Mouse (Mus musculus): ENCODE data around the gene Ntrk3. TPM values are rescaled to one million over a fixed set of nuclear protein-coding genes. Genes with fewer than 3 reads are reported as not detected.

Gene Ntrk3
- polyA plus RNA-seq, 1 experiment from 2014 or later: 23.6 TPM

GRCm38 (mm10) chr7:78753752-78754457 lies 16.1 kb upstream of the Ntrk3 start:
- Histone ChIP-seq H3K4me2 (no peak overlapping the region), H3K36me3 (no peaks in the 10 kb centered on the region), H3K9ac (no peak overlapping the region), H3K4me1 (replicated peaks) (no peaks in the 10 kb centered on the region), H3K27me3 (no peaks in the 10 kb centered on the region), H3K4me3 (no peak overlapping the region), H3K9me3 (no peaks in the 10 kb centered on the region), H3K27ac (replicated peaks) (no peak overlapping the region)
- no peak for ATAC-seq (ENCODE audit: low read depth)
- 75% methylated on average over 7 of the region's 7 CpGs for WGBS

DNA sequence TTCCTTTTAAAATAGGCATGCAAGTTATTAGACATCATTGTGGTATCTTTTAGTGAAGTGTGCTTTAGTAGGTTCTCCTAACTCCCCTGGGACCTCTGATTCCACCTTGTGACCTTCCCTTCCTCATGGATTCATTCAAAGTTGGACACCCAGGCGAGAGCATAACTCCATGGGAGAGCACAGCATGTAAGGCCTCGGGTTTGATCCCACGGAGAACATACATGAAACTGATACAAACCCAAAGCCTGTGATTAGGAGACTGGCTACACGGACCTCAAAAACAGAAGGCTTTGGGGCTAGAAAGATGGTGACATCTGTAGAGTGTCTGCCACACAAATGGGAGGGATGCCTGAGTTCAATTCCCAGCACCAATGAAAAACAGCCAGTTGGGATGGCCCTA lies 15.1 kb upstream of the Ntrk3 start:
- WGBS: 90% methylated on average over 4 of the region's 4 CpGs
- no peaks in the 10 kb centered on the region for H3K9me3 ChIP-seq
- H3K36me3 ChIP-seq: no peaks in the 10 kb centered on the region
- no peaks in the 10 kb centered on the region for H3K4me1 ChIP-seq (replicated peaks)
- H3K9ac ChIP-seq: no peak overlapping the region
- no peak overlapping the region for H3K4me3 ChIP-seq
- H3K27me3 ChIP-seq: no peaks in the 10 kb centered on the region
- no peak overlapping the region for H3K4me2 ChIP-seq
- ATAC-seq (ENCODE audit: low read depth): no peak
- H3K27ac ChIP-seq (replicated peaks): no peak overlapping the region

DNA sequence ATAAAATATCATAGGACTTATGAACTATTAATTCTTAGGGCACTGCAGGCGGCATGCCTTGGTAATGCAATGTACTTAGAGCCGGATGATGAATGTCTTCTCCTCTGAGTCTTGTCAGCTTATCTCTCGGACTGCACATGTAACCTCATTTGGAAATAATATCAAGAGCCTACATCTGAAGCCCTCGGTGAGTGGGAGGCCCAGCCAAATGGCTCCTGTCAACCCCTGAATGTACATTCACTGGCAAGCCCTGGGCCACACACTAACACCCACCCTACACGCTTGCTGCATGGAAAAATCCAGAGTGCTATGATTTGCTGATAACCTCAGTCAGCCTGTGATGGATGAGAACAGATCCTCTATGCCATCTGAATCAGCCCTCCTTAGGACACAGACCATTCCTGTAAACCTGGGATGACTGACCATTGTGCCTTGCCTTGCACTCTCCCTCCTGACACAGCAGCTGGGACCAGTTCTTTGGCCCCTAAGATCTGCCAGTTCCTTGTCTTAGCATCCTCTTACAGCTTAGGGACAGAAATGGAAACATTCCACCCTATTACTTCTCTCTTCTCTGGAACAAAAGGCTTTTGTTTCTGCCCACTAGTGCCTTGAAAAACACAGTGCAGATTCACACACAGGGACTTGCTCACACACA lies 6.0 kb upstream of the Ntrk3 start:
- no peak overlapping the region for H3K27ac ChIP-seq (replicated peaks)
- 75% methylated on average over 5 of the region's 5 CpGs for WGBS
- no peaks in the 10 kb centered on the region for H3K27me3 ChIP-seq
- H3K36me3 ChIP-seq: no peaks in the 10 kb centered on the region
- H3K4me2 ChIP-seq: no peak overlapping the region
- no peaks in the 10 kb centered on the region for H3K9me3 ChIP-seq
- no peak overlapping the region for H3K9ac ChIP-seq
- no peak overlapping the region for H3K4me3 ChIP-seq
- ATAC-seq (ENCODE audit: low read depth): no peak
- no peaks in the 10 kb centered on the region for H3K4me1 ChIP-seq (replicated peaks)

- Histone ChIP-seq H3K9me3 (no peaks in the 10 kb centered on the region), H3K4me1 (replicated peaks) (no peaks in the 10 kb centered on the region), H3K27me3 (no peaks in the 10 kb centered on the region), H3K36me3 (no peaks in the 10 kb centered on the region), H3K4me3 (no peak overlapping the region), H3K27ac (replicated peaks) (no peak overlapping the region), H3K9ac (no peak overlapping the region), H3K4me2 (no peak overlapping the region)
- no peak for ATAC-seq (ENCODE audit: low read depth)
- WGBS: 65% methylated on average over 8 of the region's 8 CpGs
These were observed 1.7 kb upstream of the Ntrk3 start for GRCm38 (mm10) chr7:78739351-78740000.

- no peak for ATAC-seq (ENCODE audit: low read depth)
- Histone ChIP-seq H3K4me1 (replicated peaks) (no peaks in the 10 kb centered on the region), H3K4me2 (no peak overlapping the region), H3K27me3 (no peaks in the 10 kb centered on the region), H3K27ac (replicated peaks) (no peak overlapping the region), H3K36me3 (no peaks in the 10 kb centered on the region), H3K9ac (no peak overlapping the region), H3K9me3 (no peaks in the 10 kb centered on the region), H3K4me3 (no peak overlapping the region)
- WGBS: 95% methylated on average over 6 of the region's 6 CpGs
These were observed 616 bp downstream of the Ntrk3 start for GRCm38 (mm10) chr7:78737196-78737595.

DNA sequence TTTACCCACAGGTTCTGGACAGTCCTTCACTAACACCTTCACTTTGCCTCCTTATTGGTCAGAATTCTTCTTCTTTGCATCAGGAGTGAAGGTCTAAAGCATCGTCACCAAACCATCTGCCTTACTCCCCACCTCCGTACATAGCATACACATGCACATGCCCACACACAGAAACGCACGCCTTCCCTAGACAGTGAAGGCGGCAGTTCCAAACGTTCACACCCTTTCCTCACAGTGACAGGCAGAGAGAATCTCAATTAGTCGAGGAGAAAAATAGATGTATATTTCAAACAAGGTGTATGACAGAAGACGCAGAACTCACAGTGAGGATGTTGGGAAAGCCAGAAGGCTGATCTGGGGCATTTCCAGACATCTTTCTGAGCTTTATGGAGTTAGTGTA lies 6.4 kb downstream of the Ntrk3 start:
- H3K9ac ChIP-seq: no peak overlapping the region
- H3K4me3 ChIP-seq: no peak overlapping the region
- H3K4me2 ChIP-seq: no peak overlapping the region
- no peaks in the 10 kb centered on the region for H3K27me3 ChIP-seq
- H3K9me3 ChIP-seq: no peaks in the 10 kb centered on the region
- ATAC-seq (ENCODE audit: low read depth): no peak
- 83% methylated on average over 8 of the region's 8 CpGs for WGBS
- H3K4me1 ChIP-seq (replicated peaks): no peaks in the 10 kb centered on the region
- no peak overlapping the region for H3K27ac ChIP-seq (replicated peaks)
- no peaks in the 10 kb centered on the region for H3K36me3 ChIP-seq

DNA sequence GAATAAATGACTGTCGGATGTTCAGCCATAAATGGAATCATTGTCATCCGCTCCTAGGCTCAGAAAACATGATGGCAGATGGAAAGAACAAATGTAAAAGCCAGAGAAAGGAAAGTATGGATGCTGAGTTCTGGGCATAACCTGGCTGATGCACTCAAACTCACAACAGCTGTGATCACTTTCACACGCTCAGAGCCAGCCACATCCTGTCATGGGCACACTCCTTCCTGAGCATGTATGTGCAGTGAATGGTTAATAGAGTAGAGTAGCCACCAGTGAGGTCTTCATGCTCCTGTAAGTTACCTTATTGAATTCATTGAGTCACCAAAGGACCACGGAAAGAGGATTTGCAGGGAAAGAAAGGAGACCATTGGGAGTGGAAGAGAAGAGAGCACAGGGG lies 13.2 kb downstream of the Ntrk3 start:
- no peak overlapping the region for H3K9ac ChIP-seq
- 66% methylated on average over 4 of the region's 4 CpGs for WGBS
- no peak for ATAC-seq (ENCODE audit: low read depth)
- H3K27me3 ChIP-seq: no peaks in the 10 kb centered on the region
- H3K4me1 ChIP-seq (replicated peaks): no peaks in the 10 kb centered on the region
- H3K4me2 ChIP-seq: no peak overlapping the region
- H3K27ac ChIP-seq (replicated peaks): no peak overlapping the region
- no peaks in the 10 kb centered on the region for H3K36me3 ChIP-seq
- no peaks in the 10 kb centered on the region for H3K9me3 ChIP-seq
- no peak overlapping the region for H3K4me3 ChIP-seq

DNA sequence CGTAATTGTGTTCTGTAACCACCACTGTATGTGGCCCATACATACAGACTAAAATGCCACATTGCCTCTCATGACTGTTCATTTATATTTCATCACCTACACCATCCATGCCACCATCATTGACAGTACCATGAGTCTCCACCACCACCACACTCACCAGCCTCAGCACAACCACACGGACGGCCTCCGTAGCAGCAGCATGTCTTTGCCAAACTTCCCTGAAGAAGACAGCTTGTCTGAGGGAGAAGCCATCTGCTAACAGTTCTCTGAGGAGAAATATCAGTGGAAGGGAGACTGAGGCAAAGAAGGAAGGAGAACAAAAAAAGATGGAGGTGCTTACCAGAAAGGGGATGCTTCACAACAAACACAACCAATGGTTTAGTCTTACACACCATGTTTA lies 15.8 kb downstream of the Ntrk3 start:
- Histone ChIP-seq H3K27me3 (no peaks in the 10 kb centered on the region), H3K4me3 (no peak overlapping the region), H3K9ac (no peak overlapping the region), H3K27ac (replicated peaks) (no peak overlapping the region), H3K36me3 (no peaks in the 10 kb centered on the region), H3K4me1 (replicated peaks) (no peaks in the 10 kb centered on the region), H3K9me3 (no peaks in the 10 kb centered on the region), H3K4me2 (no peak overlapping the region)
- no peak for ATAC-seq (ENCODE audit: low read depth)
- WGBS: 95% methylated on average over 4 of the region's 4 CpGs

DNA sequence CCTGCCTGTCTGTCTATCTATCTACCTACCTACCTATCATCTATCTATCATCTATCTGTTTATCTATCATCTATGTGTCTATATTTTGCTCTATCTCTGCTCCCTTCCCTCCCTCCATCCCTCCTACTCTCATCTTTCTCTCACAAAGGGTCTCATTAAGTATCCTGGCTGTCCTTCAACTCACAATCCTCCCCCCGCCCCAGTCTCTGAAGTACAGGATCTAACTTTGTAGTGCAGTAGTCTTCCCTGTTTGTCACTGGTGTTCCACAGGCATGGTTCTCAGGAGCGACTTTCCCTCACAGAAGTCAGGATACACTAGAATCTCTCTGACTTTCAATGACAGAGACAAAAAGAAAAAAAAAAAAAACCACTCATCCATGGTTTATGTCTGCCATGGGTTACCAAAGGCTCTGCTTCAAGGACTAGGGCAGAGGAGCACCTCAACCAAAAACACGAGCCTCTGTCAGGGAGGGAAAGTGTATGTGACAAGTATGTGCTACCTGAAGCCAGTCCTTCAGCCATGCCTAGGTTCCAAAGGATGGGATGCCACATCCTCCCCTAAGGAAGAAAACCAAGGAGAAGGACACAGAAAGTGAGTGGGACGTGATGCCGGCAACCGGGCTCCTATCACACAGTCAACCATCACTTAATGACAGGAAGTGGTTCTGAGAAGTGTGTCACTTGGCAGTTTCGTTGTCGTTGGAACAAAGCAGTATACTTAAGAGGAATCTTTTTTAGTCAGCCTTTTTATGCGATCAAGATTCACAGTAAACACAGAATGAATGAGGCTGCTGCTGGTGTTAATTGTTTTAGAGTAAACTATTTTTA lies 16.6 kb downstream of the Ntrk3 start:
- Histone ChIP-seq H3K9me3 (no peaks in the 10 kb centered on the region), H3K9ac (no peak overlapping the region), H3K27ac (replicated peaks) (no peak overlapping the region), H3K4me2 (no peak overlapping the region), H3K27me3 (no peaks in the 10 kb centered on the region), H3K4me1 (replicated peaks) (no peaks in the 10 kb centered on the region), H3K4me3 (no peak overlapping the region), H3K36me3 (no peaks in the 10 kb centered on the region)
- 91% methylated on average over 9 of the region's 9 CpGs for WGBS
- ATAC-seq (ENCODE audit: low read depth): no peak

DNA sequence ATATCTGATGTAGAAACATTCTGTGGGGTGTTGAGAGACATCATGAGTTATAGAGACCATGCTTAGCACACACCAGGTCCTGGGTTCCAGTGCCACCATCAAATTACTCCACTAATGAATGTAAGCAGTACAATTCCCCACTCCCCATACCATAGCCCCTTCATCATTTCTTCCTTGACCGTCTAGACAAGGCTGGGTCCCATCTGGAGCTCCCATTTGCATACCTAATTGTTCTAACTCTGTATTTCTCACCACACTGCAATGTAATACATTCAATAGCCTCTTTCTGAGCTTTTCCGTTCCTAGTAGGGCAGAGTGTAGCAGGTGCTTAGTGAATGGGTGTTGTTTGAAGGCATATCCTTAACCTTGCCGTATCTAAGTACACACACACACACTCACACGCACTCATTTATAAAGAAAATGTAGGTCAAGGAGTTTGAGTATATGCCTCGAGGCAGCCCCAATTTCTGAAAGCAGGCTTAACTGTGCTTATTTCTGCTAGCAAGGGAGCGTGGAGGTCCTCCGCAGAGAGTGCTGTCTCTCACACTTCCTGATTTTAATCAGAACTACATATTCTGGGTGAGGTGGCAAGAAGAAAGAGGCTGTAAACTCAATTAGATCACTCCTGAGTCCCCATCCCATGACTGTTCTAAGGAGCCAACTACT lies 17.9 kb downstream of the Ntrk3 start:
- no peak overlapping the region for H3K9ac ChIP-seq
- H3K27ac ChIP-seq (replicated peaks): no peak overlapping the region
- no peaks in the 10 kb centered on the region for H3K4me1 ChIP-seq (replicated peaks)
- 63% methylated on average over 7 of the region's 7 CpGs for WGBS
- H3K4me2 ChIP-seq: no peak overlapping the region
- no peaks in the 10 kb centered on the region for H3K36me3 ChIP-seq
- no peak overlapping the region for H3K4me3 ChIP-seq
- H3K27me3 ChIP-seq: no peaks in the 10 kb centered on the region
- H3K9me3 ChIP-seq: no peaks in the 10 kb centered on the region
- no peak for ATAC-seq (ENCODE audit: low read depth)

GRCm38 (mm10) chr7:78719117-78719516 lies 18.7 kb downstream of the Ntrk3 start:
- WGBS: 84% methylated on average over 5 of the region's 5 CpGs
- ATAC-seq (ENCODE audit: low read depth): no peak
- H3K4me2 ChIP-seq: no peak overlapping the region

More at GRCm38 (mm10) chr7:78719117-78719516, 18.7 kb downstream of the Ntrk3 start:
- Histone ChIP-seq H3K9ac (no peak overlapping the region), H3K36me3 (no peaks in the 10 kb centered on the region), H3K9me3 (no peaks in the 10 kb centered on the region), H3K27me3 (no peaks in the 10 kb centered on the region), H3K4me3 (no peak overlapping the region), H3K4me1 (replicated peaks) (no peaks in the 10 kb centered on the region), H3K27ac (replicated peaks) (no peak overlapping the region)
